Mouse (Mus musculus) limb, embryonic 14.5 days (tissue): Measurements from ENCODE around the gene Cnot8. TPM values are rescaled to one million over a fixed set of nuclear protein-coding genes. Genes with fewer than 3 reads are reported as not detected.
"Not testable (repeated sequence)": the region's sequence is repeated elsewhere in the genome, so short reads cannot be mapped to it uniquely, and the experiment has no call there.

Source experiments
- ATAC-seq: fragments of 200-750 bp; cut with Nextera tagmentation; 2 replicates; pipeline ENCODE4 v1.8.0; 2017; ENCODE audit warnings: low read depth, moderate number of reproducible peaks, moderate TSS enrichment; ENCODE audit not compliant: low FRiP score
- DNase-seq: peaks from one replicate; pipeline ENCODE4 v3.0.0-alpha.2; 2015; ENCODE audit warnings: low spot score
- H3K27ac ChIP-seq: fragments of 300-500 bp; sonication (generic); replicated peaks from 2 replicates; pipeline ENCODE4 v1.5.1; 2014; ENCODE audit warnings: low read depth, mild to moderate bottlenecking, low read length, moderate library complexity, mixed read lengths
- H3K27me3 ChIP-seq: fragments of 300-500 bp; sonication (generic); 2 replicates; pipeline ENCODE4 v1.6.1; 2014; ENCODE audit warnings: low read length, mixed read lengths; ENCODE audit not compliant: control insufficient read depth, insufficient read depth
- H3K36me3 ChIP-seq: fragments of 300-500 bp; sonication (generic); 2 replicates; pipeline ENCODE4 v1.6.1; 2014; ENCODE audit warnings: mild to moderate bottlenecking, low read length, moderate library complexity, mixed read lengths; ENCODE audit not compliant: control insufficient read depth, insufficient read depth
- H3K4me1 ChIP-seq: fragments of 300-500 bp; sonication (generic); 2 replicates; pipeline ENCODE4 v1.6.1; 2014; ENCODE audit warnings: antibody characterized with exemption, low read length, mixed read lengths; ENCODE audit not compliant: control insufficient read depth, insufficient read depth
- H3K4me2 ChIP-seq: fragments of 300-500 bp; sonication (generic); replicated peaks from 2 replicates; pipeline ENCODE4 v1.6.1; 2014; ENCODE audit warnings: low read depth, mild to moderate bottlenecking, low read length, moderate library complexity; ENCODE audit not compliant: severe bottlenecking
- H3K4me3 ChIP-seq: fragments of 300-500 bp; sonication (generic); replicated peaks from 2 replicates; pipeline ENCODE4 v1.5.1; 2014; ENCODE audit warnings: low read length
- H3K9ac ChIP-seq: fragments of 300-500 bp; sonication (generic); 2 replicates; pipeline ENCODE4 v1.6.1; 2014; ENCODE audit warnings: mild to moderate bottlenecking, low read depth, low read length, moderate library complexity; ENCODE audit not compliant: severe bottlenecking
- H3K9me3 ChIP-seq: fragments of 300-500 bp; sonication (generic); 2 replicates; pipeline ENCODE4 v1.6.1; 2016; ENCODE audit warnings: low read length; ENCODE audit not compliant: control insufficient read depth
- POLR2A ChIP-seq: fragments of 200-500 bp; IDR thresholded peaks from 2 replicates; pipeline ENCODE4 v1.8.0; 2012; ENCODE audit warnings: inconsistent platforms, mild to moderate bottlenecking, moderate library complexity, borderline replicate concordance; ENCODE audit not compliant: insufficient read depth, insufficient read length; ENCODE audit errors: extremely low read depth
- WGBS: fragments of 180-500 bp; shearing (Covaris S2); extraction: QIAGEN DNeasy Blood & Tissue Kit; methylation state at CpG from one replicate; pipeline ENCODE4 v1.1.7; 2014; 5-methylcytosine and 5-hydroxymethylcytosine counted together
- polyA plus RNA-seq, 2 experiments: library from polyadenylated mRNA; depleted of rRNA in 1 of 2; stranded (reverse) in 1 of 2; unstranded in 1 of 2; fragments of >200 nt; fragmentation: Nextera tagmentation in 1 of 2; extraction: Ambion mirVana in 1 of 2; gene quantifications; 2 replicates each; pipeline versions ENCODE4 v1.2.1 to v1.2.3; 2012 to 2014

Cnot8 gene
- 96.7 and 97.2 TPM in 2 replicates for polyA plus RNA-seq (2012; rRNA removed)
- polyA plus RNA-seq (2014; fragmentation: Nextera tagmentation; extraction: Ambion mirVana) = 90.1 and 99.1 TPM in 2 replicates

GRCm38 (mm10) chr11:58103697-58104306, at the start of gene Cnot8:
Cnot8 (plus strand) TSS chr11:58104153.
- Histone ChIP-seq H3K9me3 (no peaks in the 10 kb centered on the region), H3K27ac (peak within 1 kb of the TSS; percentile 89), H3K4me2 (peak within 1 kb of the TSS; percentile 74), H3K36me3 (no peaks in the 10 kb centered on the region), H3K4me1 (peaks cover 12% of the 10 kb centered on the region), H3K27me3 (no peaks in the 10 kb centered on the region), H3K9ac (peak within 1 kb of the TSS; percentile 95), H3K4me3 (peak within 1 kb of the TSS; percentile 93)
- TF ChIP-seq POLR2A = peak; percentile 68; the same call in 1 of the 2 replicates
- DNase-seq (peak; percentile 97), ATAC-seq (peak; percentile 96)
- WGBS = under 1% methylated on average over 53 of the region's 55 CpGs

DNA sequence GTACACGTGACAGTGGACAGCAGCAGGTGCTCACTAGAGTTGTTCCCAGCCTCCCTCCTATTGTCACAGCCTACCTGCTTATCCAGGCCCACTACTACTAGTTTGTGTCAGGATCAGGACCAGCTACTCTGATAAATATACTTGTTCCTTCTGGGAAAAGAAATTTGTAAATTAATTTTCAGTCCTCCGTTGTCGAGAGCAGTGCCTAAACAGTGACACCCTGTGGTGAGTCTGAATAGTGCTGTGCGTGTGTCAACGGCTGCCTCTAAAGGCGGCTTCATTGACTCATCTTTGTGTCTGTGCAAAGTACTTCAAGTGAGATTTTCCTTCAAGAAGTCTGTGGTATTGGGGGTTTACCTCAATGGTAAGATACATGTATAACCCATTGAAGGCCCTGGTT, 46.5 kb upstream of the Cnot8 start:
- Histone ChIP-seq H3K9ac (no peak overlapping the region), H3K36me3 (peaks cover 81% of the 10 kb centered on the region), H3K27ac (no peak overlapping the region), H3K4me2 (no peak overlapping the region), H3K4me3 (no peak overlapping the region), H3K9me3 (no peaks in the 10 kb centered on the region), H3K27me3 (no peaks in the 10 kb centered on the region), H3K4me1 (no peaks in the 10 kb centered on the region)
- 59% methylated on average over 6 of the region's 6 CpGs for WGBS
- DNase-seq (peak; percentile 41), ATAC-seq (no peak)
- TF ChIP-seq POLR2A = no peak

GRCm38 (mm10) chr11:58059752-58060151, 44.2 kb upstream of the Cnot8 start:
- not testable (repeated sequence) for H3K27ac ChIP-seq, H3K27me3 ChIP-seq, H3K4me1 ChIP-seq, ATAC-seq, H3K9ac ChIP-seq, DNase-seq, H3K9me3 ChIP-seq, H3K4me3 ChIP-seq, H3K4me2 ChIP-seq
- peaks cover 63% of the 10 kb centered on the region for H3K36me3 ChIP-seq
- 87% methylated on average over 7 of the region's 7 CpGs for WGBS

DNA sequence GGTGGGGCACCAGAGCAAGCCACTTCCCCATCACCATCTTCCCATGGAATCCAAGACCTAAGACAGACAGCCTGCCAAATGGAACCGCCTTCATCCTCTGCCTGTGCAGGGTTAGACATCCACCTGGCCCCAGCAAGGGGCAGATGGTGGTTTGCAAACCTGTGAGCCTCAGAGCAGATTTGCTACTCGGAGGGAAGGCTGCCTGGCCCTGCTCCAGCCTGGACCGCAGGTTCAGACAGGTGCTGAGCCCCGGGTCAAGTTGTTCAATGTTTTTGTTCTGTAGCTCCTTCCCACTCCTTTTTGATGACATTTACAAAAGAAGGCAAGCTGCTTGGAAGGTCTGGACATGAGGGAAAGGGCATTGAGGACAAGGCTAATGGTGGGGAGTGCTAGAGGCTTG, 42.7 kb upstream of the Cnot8 start:
- not testable (repeated sequence) for H3K4me3 ChIP-seq, DNase-seq, H3K27me3 ChIP-seq, H3K9ac ChIP-seq, ATAC-seq, H3K4me1 ChIP-seq, H3K4me2 ChIP-seq, H3K9me3 ChIP-seq, H3K27ac ChIP-seq
- H3K36me3 ChIP-seq = peaks cover 48% of the 10 kb centered on the region
- WGBS = 77% methylated on average over 3 of the region's 4 CpGs

DNA sequence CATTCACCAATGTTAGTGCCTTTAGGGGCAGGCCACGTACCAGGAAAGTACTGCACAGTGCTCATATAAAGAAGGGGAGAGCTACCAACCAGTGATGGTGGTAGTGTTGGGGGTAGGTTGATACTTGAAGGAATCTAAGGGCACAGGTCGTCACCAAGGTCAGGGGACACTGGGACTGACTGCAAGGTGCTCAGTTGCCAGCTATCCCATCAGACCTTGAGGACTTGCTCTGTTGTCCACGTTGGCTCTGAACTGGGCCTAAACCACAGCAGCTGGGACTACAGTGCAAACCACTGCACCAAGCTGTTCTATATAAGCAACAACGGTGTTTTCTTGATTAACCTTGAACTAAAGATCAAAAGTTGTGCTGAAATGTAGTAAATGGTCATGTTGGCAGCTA, 41.4 kb upstream of the Cnot8 start:
- Histone ChIP-seq H3K9me3 (no peaks in the 10 kb centered on the region), H3K27me3 (no peaks in the 10 kb centered on the region), H3K4me2 (no peak overlapping the region), H3K27ac (no peak overlapping the region), H3K4me1 (no peaks in the 10 kb centered on the region), H3K4me3 (no peak overlapping the region), H3K9ac (no peak overlapping the region), H3K36me3 (peaks cover 34% of the 10 kb centered on the region)
- no peak for TF ChIP-seq POLR2A
- ATAC-seq (no peak), DNase-seq (no peak)
- 89% methylated on average over 4 of the region's 4 CpGs for WGBS

DNA sequence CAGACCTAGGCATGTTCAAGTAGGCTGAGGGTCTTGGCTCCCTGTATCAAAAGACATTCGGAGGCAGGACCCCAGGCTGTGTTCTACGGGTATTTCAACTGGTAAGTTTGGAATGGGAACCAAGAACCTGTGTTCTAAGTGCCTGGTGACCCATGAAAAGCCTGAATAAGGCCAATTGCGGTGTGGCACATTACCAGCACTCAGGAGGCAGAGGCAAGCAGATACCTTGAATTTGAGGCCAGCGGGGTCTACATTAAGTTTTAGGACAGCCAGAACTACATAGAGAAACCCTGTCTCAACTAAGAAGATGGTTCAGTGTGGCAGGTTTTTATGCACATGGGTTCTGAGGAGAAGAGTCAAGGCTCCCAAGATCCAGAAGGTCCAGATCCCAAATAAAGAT, 38.9 kb upstream of the Cnot8 start:
- TF ChIP-seq POLR2A = no peak
- Histone ChIP-seq H3K4me2 (no peak overlapping the region), H3K4me3 (no peak overlapping the region), H3K27me3 (no peaks in the 10 kb centered on the region), H3K36me3 (peaks cover 14% of the 10 kb centered on the region), H3K9me3 (no peaks in the 10 kb centered on the region), H3K9ac (no peak overlapping the region), H3K4me1 (no peaks in the 10 kb centered on the region), H3K27ac (no peak overlapping the region)
- no peak for ATAC-seq
- 89% methylated on average over 4 of the region's 4 CpGs for WGBS
- no peak for DNase-seq
